Comparison of ENCODE assay signal across 8 mouse cellular contexts in genomic region chr7:132656548-132656947, GRCm38 (mm10). TPM values are rescaled to one million over a fixed set of nuclear protein-coding genes. Genes with fewer than 3 reads are reported as not detected.
DNase-seq lines count a peak whose midpoint lies in the region; ATAC-seq lines count a peak whose summit lies in the region.

No protein-coding gene starts in this region.

- H3K27ac ChIP-seq in intestine, embryonic 14.5 days (ENCODE audit: low read depth): peak overlapping the region; percentile 69

- no peak overlapping the region for H3K4me3 ChIP-seq in intestine, embryonic 14.5 days (ENCODE audit: low read depth, low read length)

- intact Hi-C loops in left cerebral cortex, postnatal 14 days (cut with DNase I): loop anchor here (1.0 to 5.0 kb wide), 5 partner anchors 56 to 341 kb away; partner anchors contain the start of gene Eef1akmt2

- H3K27me3 ChIP-seq in intestine, embryonic 14.5 days (replicated peaks; ENCODE audit: control insufficient read depth, insufficient read depth, low read length): no peaks in the 10 kb centered on the region

- 7% methylated on average over 3 of the region's 3 CpGs for WGBS in intestine, embryonic 14.5 days

- H3K9ac ChIP-seq in intestine, embryonic 14.5 days (ENCODE audit: low read length): no peak overlapping the region

- H3K36me3 ChIP-seq in intestine, embryonic 14.5 days (ENCODE audit: control insufficient read depth, insufficient read depth, low read length): no peaks in the 10 kb centered on the region

- peak; percentile 53 for ATAC-seq in intestine, embryonic 14.5 days (replicated peaks; ENCODE audit: low FRiP score, low TSS enrichment, low read depth)
- ATAC-seq in megakaryocyte-erythroid progenitor cell, adult 5-6 weeks (replicated peaks; ENCODE audit: low FRiP score, low TSS enrichment, poor library complexity, severe bottlenecking): peak; percentile 60

- peak; percentile 90 to 96 for DNase-seq in adrenal gland, adult 18-20 months (ENCODE audit: low spot score in 2 of 2)
- peak; percentile 93 for DNase-seq in embryo, embryonic 10.5 days (ENCODE audit: low spot score)
- peak; percentile 79 for DNase-seq in gastrocnemius, postnatal 25 days
- peak; percentile 96 for DNase-seq in intestine, embryonic 14.5 days (ENCODE audit: low spot score)
- peak; percentile 87 to 88 for DNase-seq in left cerebral cortex, postnatal 14 days (ENCODE audit: low spot score in 2 of 2)
- peak; percentile 97 for DNase-seq in right cerebral cortex, postnatal 14 days
- peak; percentile 91 for DNase-seq in urinary bladder, postnatal 25 days (ENCODE audit: low spot score)

- no peak overlapping the region; the same call in 1 of the 2 replicates for H3K4me2 ChIP-seq in intestine, embryonic 14.5 days (ENCODE audit: low read length)

- H3K4me1 ChIP-seq in intestine, embryonic 14.5 days (replicated peaks; ENCODE audit: control insufficient read depth, insufficient read depth, low read length): peaks cover 49% of the 10 kb centered on the region

- H3K9me3 ChIP-seq in intestine, embryonic 14.5 days (ENCODE audit: control insufficient read depth, low read length): no peaks in the 10 kb centered on the region

RNA-seq across cellular contexts. Expression of gene Lhpp, which starts 46.1 kb away (rescaled TPM):
- total RNA-seq in adrenal gland, adult 18-20 months (2021): 10 to 100 TPM; 17.1 to 26.8 TPM
- 10 to 100 TPM; 12.5 to 13.2 TPM for total RNA-seq in gastrocnemius, postnatal 25 days (2021)
- 39.8 and 42.3 TPM in 2 replicates for polyA plus RNA-seq in intestine, embryonic 14.5 days (2014; fragmentation: Nextera tagmentation; extraction: Ambion mirVana)
- 10 to 100 TPM; 20.5 to 21.8 TPM for total RNA-seq in left cerebral cortex, postnatal 14 days (2021)
- 15.0 and 18.9 TPM in 2 replicates for total RNA-seq in megakaryocyte-erythroid progenitor cell, adult 5-6 weeks (2014; fragmentation: Nextera tagmentation)
- 12.3 and 19.4 TPM in 2 replicates for total RNA-seq in megakaryocyte-erythroid progenitor cell, adult 5-6 weeks (2017)

RNA-seq across cellular contexts. Expression of gene Nkx1-2, which starts 57.1 kb away (rescaled TPM):
- total RNA-seq in adrenal gland, adult 18-20 months (2021): not detected
- not detected for total RNA-seq in gastrocnemius, postnatal 25 days (2021)
- polyA plus RNA-seq in intestine, embryonic 14.5 days (2014; fragmentation: Nextera tagmentation; extraction: Ambion mirVana): 0.26 and 0.48 TPM in 2 replicates
- total RNA-seq in left cerebral cortex, postnatal 14 days (2021): not detected
- not detected in 2 replicates for total RNA-seq in megakaryocyte-erythroid progenitor cell, adult 5-6 weeks (2014; fragmentation: Nextera tagmentation)
- total RNA-seq in megakaryocyte-erythroid progenitor cell, adult 5-6 weeks (2017): 0.38 TPM in 1 of 2 replicates, not detected in the other
